In the genomic region with DNA sequence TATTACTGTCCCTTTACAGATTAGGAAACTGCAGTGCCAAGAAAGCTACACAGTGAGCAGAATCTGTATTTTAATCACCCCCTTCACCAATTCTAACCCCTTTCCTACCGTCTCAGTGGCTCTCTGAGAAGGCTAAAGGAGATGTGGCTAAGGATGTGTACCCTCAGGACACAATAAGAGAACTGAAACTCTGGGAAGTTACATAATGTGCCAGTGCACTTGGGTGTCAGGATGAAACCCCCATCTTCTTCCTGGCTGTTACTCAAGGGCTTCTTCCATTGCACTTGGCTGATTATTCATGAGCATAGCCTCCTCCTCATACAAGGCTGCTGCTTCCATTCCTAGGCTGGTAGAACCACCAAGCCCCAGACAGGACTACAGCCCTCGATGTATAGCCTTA, we compare ENCODE assay signal across 23 mouse cellular contexts. TPM values are rescaled to one million over a fixed set of nuclear protein-coding genes. Genes with fewer than 3 reads are reported as not detected.
DNase-seq lines count a peak whose midpoint lies in the region; ATAC-seq lines count a peak whose summit lies in the region.
"Had no signal": no experiment of that assay in that cellular context is flagged by ENCODE, and none has a peak within 500 bp of the region (broad histone marks: within the 10 kb centered on the region; RNA-seq: fewer than 3 reads in every experiment).

No protein-coding gene starts in this region.

- no peaks in the 10 kb centered on the region for H3K9me3 ChIP-seq in heart, embryonic 11.5 days (replicated peaks; ENCODE audit: control insufficient read depth, low read length)
- H3K9me3 ChIP-seq: embryonic facial prominence, embryonic 12.5 days; embryonic facial prominence, embryonic 15.5 days; heart, embryonic 10.5 days; hindbrain, embryonic 12.5 days; hindbrain, embryonic 15.5 days had no signal

- no peak overlapping the region for H3K9ac ChIP-seq in heart, embryonic 11.5 days (ENCODE audit: low read depth, low read length)
- H3K9ac ChIP-seq: embryonic facial prominence, embryonic 12.5 days; embryonic facial prominence, embryonic 15.5 days; forebrain, postnatal 0 days; hindbrain, embryonic 12.5 days; hindbrain, embryonic 15.5 days had no signal

- 87% methylated on average over 2 of the region's 2 CpGs for WGBS in heart, embryonic 11.5 days (ENCODE audit: insufficient replicate concordance)

- no peaks in the 10 kb centered on the region for H3K27me3 ChIP-seq in heart, embryonic 11.5 days (ENCODE audit: control insufficient read depth, insufficient read depth, low read length)
- H3K27me3 ChIP-seq: embryonic facial prominence, embryonic 12.5 days; embryonic facial prominence, embryonic 15.5 days; hindbrain, embryonic 12.5 days; hindbrain, embryonic 15.5 days had no signal

- H3K36me3 ChIP-seq in heart, embryonic 11.5 days (ENCODE audit: control insufficient read depth, insufficient read depth, low read length), result no peaks in the 10 kb centered on the region
- H3K36me3 ChIP-seq: embryonic facial prominence, embryonic 12.5 days; embryonic facial prominence, embryonic 15.5 days; heart, embryonic 10.5 days; hindbrain, embryonic 12.5 days; hindbrain, embryonic 15.5 days had no signal

- no peak overlapping the region for H3K4me3 ChIP-seq in heart, embryonic 11.5 days (ENCODE audit: low read depth, low read length)
- H3K4me3 ChIP-seq: embryonic facial prominence, embryonic 12.5 days; embryonic facial prominence, embryonic 15.5 days; gastrocnemius, adult 2 months; heart, adult 2 months; heart, embryonic 10.5 days; hindbrain, embryonic 12.5 days; hindbrain, embryonic 15.5 days had no signal

- intact Hi-C loops in left cerebral cortex, postnatal 25 days (cut with DNase I), result no loop called here

- no peaks in the 10 kb centered on the region for H3K4me1 ChIP-seq in heart, embryonic 11.5 days (ENCODE audit: control insufficient read depth, insufficient read depth, low read length)
- H3K4me1 ChIP-seq: embryonic facial prominence, embryonic 12.5 days; embryonic facial prominence, embryonic 15.5 days; hindbrain, embryonic 12.5 days; hindbrain, embryonic 15.5 days had no signal

- no peak overlapping the region for H3K4me2 ChIP-seq in heart, embryonic 11.5 days
- H3K4me2 ChIP-seq: embryonic facial prominence, embryonic 12.5 days; embryonic facial prominence, embryonic 15.5 days; hindbrain, embryonic 12.5 days; hindbrain, embryonic 15.5 days had no signal

- ATAC-seq in heart, embryonic 11.5 days (replicated peaks; ENCODE audit: insufficient number of reproducible peaks, low FRiP score, low TSS enrichment), result no peak
- ATAC-seq in common myeloid progenitor, adult 5-6 weeks (replicated peaks; ENCODE audit: low read depth, poor library complexity, severe bottlenecking), result peak; percentile 93
- ATAC-seq in megakaryocyte progenitor cell, adult 5-6 weeks (replicated peaks; ENCODE audit: poor library complexity), result peak; percentile 95
- ATAC-seq: activated CD4-positive, CD25-positive, alpha-beta regulatory T cell, adult 4 months; forebrain, embryonic 14.5 days; forebrain, postnatal 0 days had no signal

- no peak overlapping the region for H3K27ac ChIP-seq in heart, embryonic 11.5 days (ENCODE audit: low read depth, low read length)
- H3K27ac ChIP-seq: embryonic facial prominence, embryonic 12.5 days; embryonic facial prominence, embryonic 15.5 days; gastrocnemius, adult 2 months; heart, adult 2 months; heart, embryonic 10.5 days; hindbrain, embryonic 12.5 days; hindbrain, embryonic 15.5 days had no signal

- peak; percentile 81 for DNase-seq in heart, adult 11 months
- no peak for DNase-seq in cerebellum, adult 9-10 months
- no peak for DNase-seq in left cerebral cortex, postnatal 25 days (ENCODE audit: low spot score in 2 of 2)
- DNase-seq: adrenal gland, adult 8-10 months; adrenal gland, postnatal 25 days; cerebellum, adult 11-12 months; cerebellum, adult 8-10 months; cerebellum, postnatal 14 days; forebrain, postnatal 0 days; gastrocnemius, adult 2 months; gastrocnemius, postnatal 14 days; heart, adult 2 months had no signal

RNA-seq across cellular contexts. Expression of gene Spon1, which starts 43.8 kb away (rescaled TPM):
- polyA plus RNA-seq in heart, embryonic 11.5 days (2014; fragmentation: Nextera tagmentation; extraction: Ambion mirVana), result 79.7 and 100 TPM in 2 replicates
- total RNA-seq in common myeloid progenitor, adult 5-6 weeks (2017), result not detected in 2 replicates
- total RNA-seq in megakaryocyte progenitor cell, adult 5-6 weeks (2015), result not detected in 2 replicates
- total RNA-seq in megakaryocyte progenitor cell, adult 5-6 weeks (2017), result not detected in 2 replicates
- total RNA-seq in left cerebral cortex, postnatal 25 days (2021), result 10 to 100 TPM; 35.6 to 38.3 TPM
- total RNA-seq: hematopoietic stem cell, adult 5-6 weeks had no signal

Comparison
In these comparisons a context has a peak if more than half of its experiments do, and no peak if none do; other contexts are left out.
1. RNA of gene Spon1, which starts 43.8 kb away (total RNA-seq): 35.6 to 38.3 TPM in left cerebral cortex, postnatal 25 days; not detected in common myeloid progenitor, adult 5-6 weeks and not detected in megakaryocyte progenitor cell, adult 5-6 weeks; every median in the first group is over 10 times any median in the second.